Mouse (Mus musculus) thymus, adult 18-20 months (tissue): ENCODE measurements around the gene Hhat.
A peak's percentile ranks its signal among the peaks of the same experiment; 100 is the strongest.

Experiments used
- DNase-seq, 2 experiments: peaks; one replicate each; pipeline ENCODE4 v3.0.0; 2022; ENCODE audit warnings: mixed read lengths in 2 of 2

The Hhat gene

GRCm38 (mm10) chr1:192770495-192771331 is at the start of gene Hhat:
Gene Hhat, minus strand, starts transcription at chr1:192771223.
- peak; percentile 64 to 75 for DNase-seq

DNA sequence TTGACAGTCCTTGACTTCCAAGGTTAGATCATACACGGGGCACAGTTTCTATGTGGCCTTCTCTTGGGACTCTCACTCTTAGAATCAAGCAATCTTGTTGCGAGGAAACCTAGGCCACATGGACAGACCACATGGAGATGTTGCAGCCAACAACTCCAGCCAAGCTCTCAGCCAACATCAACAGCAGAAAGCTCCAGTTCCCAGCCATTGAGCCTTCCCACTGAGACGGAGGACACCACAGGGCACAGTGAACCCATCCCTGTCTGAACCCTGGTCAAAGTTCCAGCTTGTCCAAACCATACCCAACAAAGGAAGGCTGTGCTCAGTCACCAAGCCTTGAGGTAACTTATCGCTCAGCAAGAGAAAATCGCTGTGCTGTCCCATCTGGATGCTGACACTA is 47.3 kb upstream of the Hhat start:
- DNase-seq = no peak

DNA sequence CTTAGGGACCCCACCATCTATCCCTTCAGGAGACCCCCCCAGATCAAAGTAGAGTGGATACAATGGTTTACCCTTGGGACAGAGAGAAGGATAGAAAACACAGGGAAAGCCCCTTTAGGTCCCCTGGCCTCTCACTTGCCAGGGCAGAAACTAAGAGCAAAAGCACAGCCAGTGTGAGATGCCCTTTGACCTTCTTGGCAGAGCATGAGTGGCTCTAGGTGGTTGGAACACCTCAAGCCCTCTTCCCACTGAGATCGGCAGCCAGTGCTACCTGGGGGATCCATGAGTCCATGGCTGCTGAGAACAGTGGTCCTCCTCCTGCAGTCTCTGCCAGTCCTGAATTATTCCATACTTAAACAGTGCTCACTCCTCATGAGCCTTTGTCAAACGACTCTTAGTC is 44.8 kb upstream of the Hhat start:
- DNase-seq = no peak

DNA sequence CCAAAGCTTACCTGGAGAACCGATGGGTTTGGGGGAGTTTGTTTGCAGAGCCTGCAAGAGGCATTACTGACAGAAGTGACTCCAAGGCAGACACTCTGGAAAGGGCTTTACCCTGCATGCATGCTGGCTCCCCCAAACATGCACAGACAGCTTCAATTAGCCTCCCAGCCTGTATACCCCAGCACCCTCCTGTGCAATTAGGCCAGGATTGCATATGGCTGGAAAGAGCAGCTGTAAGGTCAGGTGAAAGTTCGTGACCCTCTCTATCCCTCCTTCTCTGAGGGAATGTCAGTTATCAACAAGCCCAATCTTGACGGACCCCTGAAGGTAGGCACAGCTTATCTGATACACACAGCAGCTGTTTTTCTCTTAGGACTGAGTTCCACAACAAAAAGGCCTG is 43.7 kb upstream of the Hhat start:
- no peak for DNase-seq

DNA sequence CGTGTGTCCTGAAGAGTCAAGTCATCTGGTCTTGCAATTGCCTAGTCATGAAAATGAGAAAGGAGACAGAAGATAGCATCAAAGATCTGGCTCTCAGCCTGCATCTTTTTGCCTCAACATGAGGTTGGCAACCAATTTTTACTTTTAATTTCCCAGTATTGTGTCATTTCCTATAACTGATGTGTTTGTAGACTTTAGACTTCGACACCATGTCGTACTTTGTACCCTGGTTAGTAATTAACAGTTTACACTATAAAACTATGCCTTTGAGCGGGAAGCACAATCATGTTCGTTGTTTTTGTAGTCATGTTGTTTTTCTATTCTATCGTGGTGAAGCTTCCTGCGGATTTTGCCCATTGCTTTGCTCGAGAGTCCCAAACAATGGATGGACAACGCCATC is 41.7 kb upstream of the Hhat start:
- DNase-seq = no peak

GRCm38 (mm10) chr1:192812290-192812689 is 41.3 kb upstream of the Hhat start:
- DNase-seq = no peak

DNA sequence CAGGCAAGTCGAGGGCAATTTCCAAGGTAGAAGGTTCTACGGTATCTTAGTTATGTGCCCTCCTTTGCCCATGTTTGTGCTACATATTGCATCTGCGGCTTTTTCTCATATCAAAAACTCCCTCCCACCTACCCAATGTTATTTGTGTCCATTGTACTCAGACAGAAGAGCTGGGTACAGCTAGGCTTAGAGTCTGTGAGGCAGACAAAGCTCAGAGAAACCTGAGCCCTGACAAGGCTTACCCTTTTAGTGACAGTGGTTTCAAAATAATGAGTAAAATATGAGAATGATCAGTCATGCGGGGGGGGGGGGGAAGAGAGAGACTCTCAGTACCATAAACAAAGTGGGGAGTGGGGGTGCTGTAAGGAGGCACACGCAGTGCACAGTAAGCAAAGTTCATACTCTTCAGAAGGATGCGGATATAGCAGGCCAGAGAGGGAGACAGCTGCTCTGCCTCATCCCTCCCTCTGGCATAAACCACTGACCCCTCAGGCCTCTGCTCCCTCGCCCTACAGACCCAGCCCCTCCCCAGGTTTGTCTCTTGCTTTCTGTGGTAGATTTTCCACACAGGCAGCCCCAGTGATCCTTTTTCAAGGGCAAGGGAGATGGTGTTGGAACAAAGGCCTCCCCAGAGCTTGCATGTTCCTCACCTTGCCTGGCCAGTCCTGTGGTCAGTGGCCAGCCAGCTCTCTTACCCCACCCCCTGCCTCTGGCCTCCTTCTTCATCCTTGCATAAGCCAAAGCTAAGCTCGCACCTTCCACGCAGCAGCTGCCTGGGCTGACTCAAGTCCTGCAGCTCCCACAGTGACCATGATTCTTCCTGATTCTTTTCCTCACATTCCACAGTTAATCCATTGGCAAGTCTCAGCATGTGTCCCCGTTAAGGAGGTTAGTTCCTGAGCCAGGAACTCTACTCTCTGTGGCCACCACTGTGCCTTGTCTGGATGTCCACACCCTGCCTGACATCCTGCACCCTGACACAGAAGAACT is 35.4 kb upstream of the Hhat start:
- no peak for DNase-seq

DNA sequence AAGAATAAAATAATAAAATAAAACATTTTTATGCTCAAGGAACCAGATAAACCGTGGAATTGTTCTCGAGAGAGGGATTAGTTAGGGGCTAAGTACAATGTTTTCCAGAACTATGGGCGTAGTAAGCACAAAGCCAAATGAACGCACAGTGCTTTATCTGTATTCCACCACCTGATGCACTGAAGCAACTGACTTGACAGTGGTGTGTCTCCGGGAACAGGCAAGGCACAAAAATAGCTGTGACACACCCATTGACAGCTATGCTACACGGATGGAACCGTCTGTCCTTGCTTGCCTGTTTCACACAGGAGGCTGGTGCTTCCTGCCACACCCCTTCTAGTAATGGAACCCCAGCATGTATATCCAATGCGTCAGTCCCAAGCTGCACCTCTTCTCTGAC is 29.3 kb upstream of the Hhat start:
- DNase-seq = no peak

DNA sequence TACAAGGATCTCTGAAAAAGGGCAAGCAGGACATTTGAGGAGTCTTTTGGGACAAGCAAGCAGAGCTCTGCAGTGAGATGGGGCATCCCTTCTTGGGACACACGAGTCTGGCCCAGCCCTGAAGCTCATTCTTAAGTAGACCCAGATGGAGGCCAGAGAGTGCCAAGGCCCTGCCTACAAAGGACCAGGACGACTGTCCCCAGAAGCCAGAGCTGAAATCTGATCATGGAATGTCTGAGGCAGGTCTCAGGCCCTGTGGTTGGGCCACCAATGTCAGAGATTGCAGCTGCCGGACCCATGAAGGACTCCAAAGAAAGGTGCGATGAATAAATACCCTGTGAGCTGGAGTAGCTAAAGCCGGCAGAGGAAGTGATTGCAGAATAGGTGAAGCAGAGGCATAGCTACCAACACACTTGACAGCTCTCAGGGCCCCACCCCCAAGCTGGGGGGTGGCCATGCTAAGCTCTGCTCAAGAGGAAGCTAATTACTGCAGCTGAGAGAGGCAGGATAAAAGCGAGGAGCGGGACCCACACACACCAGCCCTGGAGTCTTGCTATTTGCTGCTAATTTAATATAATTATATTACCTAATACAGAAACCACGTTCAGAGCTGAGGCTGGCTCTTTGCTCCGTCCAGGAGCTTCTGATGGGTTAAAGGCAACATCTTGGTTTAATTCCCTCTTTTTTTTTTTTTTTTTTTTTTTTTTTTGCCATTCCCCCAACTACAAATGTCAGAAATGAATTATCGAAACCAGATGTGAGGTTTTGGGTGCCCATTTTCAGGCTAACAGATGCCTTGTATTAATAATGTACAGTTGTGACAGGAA is 28.4 kb upstream of the Hhat start:
- no peak for DNase-seq

DNA sequence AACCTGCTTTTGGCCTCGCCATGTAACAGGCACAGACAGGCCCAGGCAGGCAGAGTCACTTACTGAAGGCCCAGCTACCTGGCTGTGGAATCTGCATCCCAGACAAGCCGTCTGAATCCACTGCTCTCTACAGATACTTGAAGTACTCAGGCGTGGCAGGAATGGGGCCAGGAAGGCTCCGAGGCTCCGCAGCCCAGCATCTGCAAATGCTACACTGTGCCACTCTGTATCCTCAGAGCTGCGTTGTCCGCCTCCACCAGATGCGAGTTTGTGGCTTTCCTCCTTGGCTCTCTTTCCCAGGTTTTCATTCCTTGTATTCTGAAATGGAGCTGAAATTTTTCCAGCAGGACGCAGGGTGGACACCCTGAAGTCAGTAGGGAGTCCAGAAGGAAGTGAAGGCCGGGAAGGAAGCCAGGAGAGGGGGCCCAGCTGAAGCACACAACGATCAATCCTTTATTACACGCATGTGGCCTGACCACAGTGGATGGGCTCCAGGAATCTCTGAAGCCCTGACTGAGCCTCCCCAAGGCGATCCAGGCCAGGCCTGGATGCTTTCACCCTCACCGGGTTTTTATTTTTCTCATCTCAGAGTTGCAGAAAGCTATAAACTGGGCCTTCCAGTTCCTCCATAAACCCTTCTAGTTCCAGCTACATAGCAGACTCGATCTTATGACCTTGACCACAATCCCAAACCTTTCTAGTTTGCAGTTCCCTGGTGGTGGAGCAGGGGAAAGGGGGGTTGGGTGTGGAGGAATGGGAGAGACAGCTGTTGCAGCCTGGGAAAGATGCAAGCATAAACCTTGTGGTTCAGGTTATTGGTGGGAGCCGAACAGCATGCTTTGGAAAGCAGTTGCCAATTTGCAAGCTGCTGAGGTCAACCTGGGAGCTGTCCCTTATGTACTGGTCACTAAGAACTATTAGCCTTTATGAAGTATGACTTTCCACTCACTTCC is 27.5 kb upstream of the Hhat start:
- DNase-seq = no peak

- DNase-seq = no peak
Observed at GRCm38 (mm10) chr1:192797011-192797274, 25.9 kb upstream of the Hhat start.

DNA sequence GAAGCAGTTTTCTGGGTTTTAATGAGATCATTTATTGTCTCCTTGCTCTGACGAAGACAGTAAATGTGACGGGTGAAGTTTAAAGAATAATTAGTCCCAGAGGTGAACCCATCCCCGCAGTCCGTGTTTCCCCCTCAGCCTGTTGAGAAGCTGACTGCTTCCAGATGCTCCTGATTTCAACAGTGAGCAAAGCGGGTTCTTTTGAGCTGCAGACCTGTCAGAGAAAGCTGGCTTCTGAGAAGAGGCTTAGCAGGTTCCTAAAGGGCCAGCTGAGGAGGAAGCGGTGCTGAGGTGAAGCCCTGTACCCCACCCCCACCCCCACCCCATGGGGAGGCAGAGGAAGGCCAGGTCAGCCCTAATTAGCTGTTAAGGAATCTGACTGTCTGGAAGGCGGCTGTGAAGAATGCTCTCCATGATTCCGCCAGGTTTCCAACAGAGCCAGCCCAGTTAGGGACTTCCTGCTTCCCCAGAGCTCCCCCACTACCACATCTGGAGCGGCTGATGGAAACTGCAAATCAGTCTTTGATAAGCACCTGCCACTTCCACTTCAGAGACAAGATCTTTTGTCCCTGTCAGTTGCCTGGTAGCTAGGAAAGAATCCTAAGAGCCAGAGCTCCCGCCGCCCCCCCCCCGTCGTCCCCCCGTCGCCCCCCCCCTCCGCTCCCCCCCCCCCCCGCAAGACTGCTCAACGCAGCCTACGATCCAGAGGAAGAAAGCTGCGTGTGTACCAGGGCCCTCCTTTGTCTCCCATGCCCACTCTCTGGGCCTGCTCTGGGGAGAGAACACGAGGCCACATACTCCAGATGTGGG is 25.4 kb upstream of the Hhat start:
- no peak for DNase-seq

GRCm38 (mm10) chr1:192794957-192795745 is 24.1 kb upstream of the Hhat start:
- no peak for DNase-seq

GRCm38 (mm10) chr1:192791897-192792361 is 20.9 kb upstream of the Hhat start:
- peak; percentile 30 to 34 for DNase-seq

DNA sequence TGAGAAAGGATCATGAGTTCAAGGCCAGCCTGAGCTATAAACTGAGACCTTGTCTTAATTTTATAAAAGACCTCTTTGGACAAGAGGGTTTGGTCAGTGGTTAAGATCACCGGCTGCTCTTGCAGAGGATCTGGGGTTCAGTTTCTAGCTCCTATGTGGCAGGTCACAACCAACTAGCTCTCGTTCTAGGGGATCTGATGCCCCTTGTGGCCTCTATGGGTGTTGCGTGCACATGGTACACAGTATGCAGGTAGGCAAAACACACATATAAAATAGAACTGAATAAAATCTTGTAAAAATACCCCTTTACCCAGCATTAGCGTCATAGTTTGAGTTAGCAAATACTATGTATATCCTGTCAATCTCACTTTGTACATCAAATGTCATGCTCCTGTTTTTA is 19.4 kb upstream of the Hhat start:
- DNase-seq = no peak

GRCm38 (mm10) chr1:192789828-192790227 is 18.8 kb upstream of the Hhat start:
- no peak for DNase-seq

GRCm38 (mm10) chr1:192789111-192789522 is 18.1 kb upstream of the Hhat start:
- no peak for DNase-seq

DNA sequence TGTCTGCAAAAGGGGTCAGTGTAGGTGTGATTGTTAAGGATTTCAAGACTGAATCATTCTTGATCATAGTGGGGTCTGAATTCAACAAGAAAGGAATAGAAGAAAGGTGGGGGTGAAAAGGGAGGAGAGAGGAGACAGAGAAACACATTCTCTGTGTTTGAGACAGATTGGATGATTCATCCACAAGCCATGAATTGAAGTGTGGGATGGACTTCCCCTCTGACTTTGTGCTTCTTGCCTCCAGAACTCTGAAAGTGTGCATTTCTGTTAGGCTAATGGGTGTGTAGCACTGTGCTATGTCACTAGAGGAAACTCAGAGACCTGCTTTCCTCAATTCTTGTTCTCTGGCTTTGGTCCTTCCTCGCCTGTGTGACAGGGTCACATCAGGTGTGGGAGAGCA is 15.2 kb upstream of the Hhat start:
- no peak for DNase-seq

- no peak for DNase-seq
Observed at GRCm38 (mm10) chr1:192785046-192785961, 14.3 kb upstream of the Hhat start.
